Mouse (Mus musculus) naive thymus-derived CD4-positive, alpha-beta T cell, adult 2 months (primary cell): ENCODE data around the gene Gipr.

Experiments used
- DNase-seq: peaks from one replicate; pipeline ENCODE4 v3.0.0-alpha.2; 2011; ENCODE audit warnings: low read depth

Gipr gene

GRCm38 (mm10) chr7:19165656-19166423, at the start of gene Gipr:
Gipr (minus strand) TSS chr7:19166127.
- no peak for DNase-seq

DNA sequence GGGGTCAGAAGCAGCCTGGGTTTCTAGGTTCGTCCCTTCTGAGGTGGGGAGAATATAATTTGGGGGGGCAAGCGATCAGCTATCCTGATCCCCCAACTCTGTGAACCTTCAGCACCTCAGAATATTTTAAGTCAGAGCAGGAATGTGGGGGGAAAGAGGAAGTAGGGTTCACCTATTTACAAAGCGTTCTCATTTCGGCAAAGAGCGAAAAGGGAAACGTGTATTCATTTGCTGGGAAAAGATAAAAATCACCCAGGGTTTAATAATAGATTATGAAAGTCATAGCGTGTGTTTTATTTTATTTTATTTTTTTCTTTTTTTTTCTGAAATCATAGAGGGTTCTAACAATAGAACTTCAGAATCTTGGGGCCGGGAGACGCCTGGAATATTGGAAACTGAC, 49.0 kb upstream of the Gipr start:
- DNase-seq = no peak

- no peak for DNase-seq
Measured at GRCm38 (mm10) chr7:19214369-19214768, 48.4 kb upstream of the Gipr start.

DNA sequence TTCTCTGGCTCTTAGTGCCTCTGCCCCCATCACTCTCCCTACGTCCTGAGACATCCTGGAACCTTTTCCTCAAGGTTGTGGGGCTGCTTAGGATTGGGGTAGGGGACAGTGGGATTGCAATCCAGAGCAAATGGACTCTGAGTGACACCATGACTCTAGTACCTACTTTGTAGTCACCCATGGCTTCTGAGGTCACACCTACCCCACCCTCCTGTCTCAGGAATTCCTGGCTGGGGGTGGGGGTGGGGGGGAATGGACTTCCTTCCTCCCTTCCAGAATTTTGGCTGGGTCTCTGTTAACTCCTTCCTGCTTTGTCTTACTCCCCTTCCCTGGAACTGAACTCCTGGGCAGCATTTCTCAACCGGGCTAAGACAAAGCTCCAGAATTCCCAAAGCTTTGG, 47.5 kb upstream of the Gipr start:
- DNase-seq = no peak

GRCm38 (mm10) chr7:19211996-19212755, 46.2 kb upstream of the Gipr start, which contains the start of gene Gpr4:
Gpr4 (plus strand) TSS chr7:19212538.
- no peak for DNase-seq

DNA sequence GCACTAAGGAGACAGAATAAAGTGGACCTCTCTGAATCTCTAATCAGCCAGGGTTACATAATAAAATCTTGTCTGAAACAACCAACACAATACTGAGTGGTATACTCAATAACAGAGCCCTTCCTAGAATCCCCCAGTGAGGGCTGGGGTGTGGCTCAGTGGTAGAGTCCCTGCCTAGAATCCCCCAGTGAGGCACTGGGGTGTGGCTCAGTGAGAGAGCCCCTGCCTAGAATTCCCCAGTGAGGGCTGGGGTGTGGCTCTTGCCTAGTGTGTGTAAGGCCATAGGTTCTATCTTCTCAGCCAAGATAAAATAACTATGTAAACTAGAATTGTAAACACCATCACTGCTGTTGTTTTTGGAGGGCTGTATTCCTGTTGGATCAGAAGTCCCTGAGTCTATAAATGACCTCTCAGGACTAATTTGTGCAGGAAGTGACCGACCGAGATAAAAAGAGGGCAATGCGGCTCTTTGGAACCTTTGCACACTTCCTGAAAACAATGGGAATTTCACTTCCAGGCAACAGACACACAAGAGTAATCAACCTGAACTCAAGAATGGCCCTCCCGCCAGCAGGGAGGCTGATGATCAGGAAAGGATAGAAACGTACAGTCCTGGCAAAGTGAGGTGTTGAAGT, 45.2 kb upstream of the Gipr start:
- no peak for DNase-seq

DNA sequence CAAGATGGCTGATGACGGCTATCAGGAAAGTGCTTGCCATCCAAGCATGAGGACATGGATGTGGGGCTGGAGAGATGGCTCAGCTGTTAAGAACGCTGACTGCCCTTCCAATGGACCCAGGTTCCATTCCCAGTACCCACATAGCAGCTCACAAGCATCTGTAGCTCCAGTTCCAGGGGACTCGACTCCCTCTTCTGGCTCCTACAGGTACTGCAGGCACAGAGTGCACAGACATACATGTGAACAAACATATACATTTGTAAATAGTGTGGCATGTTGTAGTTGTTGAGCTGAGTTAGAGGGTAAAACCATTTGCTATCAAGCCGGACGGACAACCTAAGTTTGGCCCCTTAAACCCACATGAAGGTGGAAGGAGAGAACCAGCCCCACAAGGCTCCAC, 44.1 kb upstream of the Gipr start:
- no peak for DNase-seq

DNA sequence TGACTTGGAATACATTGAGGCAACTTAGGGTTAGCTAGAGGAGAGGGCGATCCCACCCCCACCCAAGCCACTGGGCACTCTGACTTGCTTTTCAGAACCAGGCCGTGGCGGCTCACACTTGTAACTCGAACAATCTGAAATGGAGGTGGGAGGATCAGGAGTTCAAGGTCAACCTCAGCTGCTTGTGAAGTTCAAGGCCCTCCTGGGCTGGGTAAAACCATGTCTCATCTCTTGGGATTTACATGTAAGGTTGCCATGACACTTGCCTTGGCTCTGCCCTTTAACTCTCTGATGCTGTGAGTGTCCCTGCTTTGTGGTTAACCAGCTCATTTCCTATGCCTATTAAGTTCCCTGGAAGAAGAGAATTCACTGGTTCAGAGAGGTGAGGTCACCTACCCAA, 43.6 kb upstream of the Gipr start:
- no peak for DNase-seq

GRCm38 (mm10) chr7:19208944-19209472, 43.1 kb upstream of the Gipr start:
- DNase-seq = no peak

- no peak for DNase-seq
Measured at GRCm38 (mm10) chr7:19208201-19208910, 42.4 kb upstream of the Gipr start.

GRCm38 (mm10) chr7:19202065-19202850, 36.3 kb upstream of the Gipr start:
- no peak for DNase-seq

GRCm38 (mm10) chr7:19201660-19202059, 35.7 kb upstream of the Gipr start:
- DNase-seq = no peak

- DNase-seq = peak; percentile 76
Measured at GRCm38 (mm10) chr7:19197985-19198384, 32.1 kb upstream of the Gipr start.

DNA sequence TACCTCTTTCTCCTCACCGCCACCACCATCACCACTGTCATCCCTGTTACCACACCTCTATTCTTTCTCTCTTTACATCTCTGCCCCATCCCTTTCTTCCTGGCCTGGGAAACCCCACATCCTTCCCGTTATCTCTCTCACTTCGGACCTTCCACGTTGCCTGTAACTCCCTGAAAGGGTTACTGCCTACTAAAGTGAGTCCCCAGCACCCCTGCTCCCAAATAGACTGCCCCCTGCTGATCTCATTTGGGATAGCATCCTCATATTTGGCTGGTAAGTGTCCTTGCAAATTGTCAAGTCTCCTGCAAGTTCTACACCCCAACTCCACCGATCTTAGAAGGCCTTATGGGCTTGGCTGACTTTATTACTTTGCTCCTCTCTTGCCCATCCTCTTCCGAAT, 30.7 kb upstream of the Gipr start:
- DNase-seq = peak; percentile 81

- no peak for DNase-seq
Measured at GRCm38 (mm10) chr7:19194676-19195075, 28.7 kb upstream of the Gipr start.

DNA sequence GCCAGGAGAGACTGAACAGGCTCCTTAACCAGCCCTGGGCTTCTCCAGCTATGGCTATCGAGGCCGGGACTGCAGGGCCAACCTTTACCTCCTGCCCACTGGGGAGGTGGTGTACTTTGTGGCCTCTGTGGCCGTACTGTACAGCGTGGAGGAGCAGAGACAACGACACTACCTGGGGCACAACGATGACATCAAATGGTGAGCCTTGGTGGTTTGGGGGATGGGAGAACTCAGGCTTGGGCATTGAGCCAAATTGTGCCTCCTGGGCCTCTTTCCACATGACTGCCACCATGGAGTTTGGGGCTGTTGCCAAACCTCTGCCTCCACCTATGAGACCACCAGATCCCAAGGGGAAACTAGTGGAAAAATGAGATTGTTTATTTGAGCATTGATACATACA, 18.8 kb upstream of the Gipr start:
- no peak for DNase-seq

DNA sequence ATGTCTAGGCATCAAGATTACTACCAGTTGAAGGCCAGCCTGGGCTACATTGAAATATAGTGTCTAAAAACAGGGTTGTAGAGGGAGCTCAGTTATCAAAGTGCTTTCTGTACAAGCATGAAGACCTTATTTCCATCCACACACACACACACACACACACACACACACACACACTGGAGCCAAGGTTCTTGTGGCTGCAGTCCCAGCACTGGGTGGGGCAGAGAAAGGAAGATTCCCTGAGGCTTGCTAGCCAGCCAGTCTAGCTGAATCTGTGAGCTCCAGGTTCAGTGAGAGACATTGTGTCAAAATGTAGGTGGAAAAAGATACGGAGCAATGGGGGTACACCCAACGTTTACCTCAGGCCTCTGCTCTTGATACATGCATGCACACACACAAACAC, 18.3 kb upstream of the Gipr start:
- DNase-seq = no peak

DNA sequence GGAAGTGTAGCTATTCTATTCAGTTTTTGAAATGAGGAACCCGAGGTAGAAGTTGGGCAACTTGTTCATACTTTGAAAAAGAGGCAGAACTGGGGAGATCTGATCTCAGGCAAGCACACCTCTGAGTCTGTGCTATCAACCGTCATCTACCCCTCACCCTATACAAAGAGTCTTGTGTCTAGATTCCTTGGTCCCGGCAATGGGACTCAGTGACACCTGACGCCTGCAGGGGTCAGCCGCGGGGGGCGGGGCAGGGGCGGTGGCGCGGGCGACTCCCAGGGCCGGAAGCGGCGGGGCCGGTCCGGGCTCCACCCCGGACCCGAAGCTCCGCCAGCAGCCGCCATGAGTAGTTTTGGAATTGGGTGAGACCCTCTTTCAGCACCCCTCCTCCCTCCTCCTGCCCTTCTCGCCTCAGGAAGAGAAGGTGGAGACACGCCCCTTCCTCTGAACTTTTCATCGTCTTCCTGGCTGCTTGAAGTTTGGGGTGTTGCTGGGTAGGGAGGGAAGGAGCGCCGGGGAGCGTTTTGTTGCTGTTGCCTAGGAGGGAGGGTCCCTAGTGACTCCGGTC, 15.0 kb upstream of the Gipr start:
- DNase-seq = peak; percentile 62

GRCm38 (mm10) chr7:19179936-19180335, 14.0 kb upstream of the Gipr start:
- peak; percentile 50 for DNase-seq

DNA sequence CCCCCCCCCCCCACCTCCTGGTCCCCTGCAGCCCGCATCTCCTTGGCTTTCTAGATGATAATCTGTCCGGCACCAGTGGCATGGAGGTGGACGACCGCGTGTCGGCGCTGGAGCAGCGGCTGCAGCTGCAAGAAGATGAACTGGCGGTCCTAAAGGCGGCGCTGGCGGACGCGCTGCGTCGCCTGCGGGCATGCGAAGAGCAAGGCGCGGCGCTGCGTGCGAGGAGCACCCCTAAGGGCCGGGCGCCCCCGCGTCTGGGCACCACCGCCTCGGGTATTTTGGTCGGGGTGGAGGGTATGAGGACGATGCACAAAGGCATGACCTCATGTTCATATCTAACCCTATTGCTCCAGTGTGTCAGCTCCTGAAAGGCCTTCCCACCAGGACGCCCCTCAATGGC, 13.2 kb upstream of the Gipr start:
- DNase-seq = peak; percentile 80
